Mouse (Mus musculus): ENCODE measurements around the gene Wdr62. TPM values are rescaled to one million over a fixed set of nuclear protein-coding genes. Genes with fewer than 3 reads are reported as not detected.

The Wdr62 gene
- polyA plus RNA-seq, 2 experiments = 7.5 to 14.0 TPM

- H3K4me2 ChIP-seq (ENCODE audit: low read depth) = no peak overlapping the region
- no peaks in the 10 kb centered on the region for H3K9me3 ChIP-seq (ENCODE audit: control insufficient read depth, low read length)
- no peaks in the 10 kb centered on the region for H3K36me3 ChIP-seq (replicated peaks; ENCODE audit: control insufficient read depth, insufficient read depth, low read depth)
- 46% methylated on average over 7 of the region's 7 CpGs for WGBS (ENCODE audit: insufficient replicate concordance)
- DNase-seq (ENCODE audit: low read depth in 3 of 3, low spot score in 3 of 3) (no peak), ATAC-seq (ENCODE audit: insufficient read depth) (no peak)
- H3K9ac ChIP-seq (replicated peaks) = no peak overlapping the region
- H3K4me1 ChIP-seq (replicated peaks; ENCODE audit: control insufficient read depth in 2 of 2, insufficient read depth in 2 of 2, low read length in 1 of 2) = no peaks in the 10 kb centered on the region
- H3K27me3 ChIP-seq (ENCODE audit: control insufficient read depth, insufficient read depth, low read length) = no peaks in the 10 kb centered on the region
- no peak overlapping the region for H3K4me3 ChIP-seq (ENCODE audit: insufficient read depth in 1 of 2, low read depth in 2 of 2, low read length in 2 of 2)
- no peak overlapping the region for H3K27ac ChIP-seq
- TF ChIP-seq CTCF (IDR thresholded peaks at IDR 0.05; ENCODE audit: low read depth) (no peak), EP300 (IDR thresholded peaks at IDR 0.05; ENCODE audit: low read depth) (no peak)
These were observed 9.0 kb upstream of the Wdr62 start for GRCm38 (mm10) chr7:30289071-30289713.

DNA sequence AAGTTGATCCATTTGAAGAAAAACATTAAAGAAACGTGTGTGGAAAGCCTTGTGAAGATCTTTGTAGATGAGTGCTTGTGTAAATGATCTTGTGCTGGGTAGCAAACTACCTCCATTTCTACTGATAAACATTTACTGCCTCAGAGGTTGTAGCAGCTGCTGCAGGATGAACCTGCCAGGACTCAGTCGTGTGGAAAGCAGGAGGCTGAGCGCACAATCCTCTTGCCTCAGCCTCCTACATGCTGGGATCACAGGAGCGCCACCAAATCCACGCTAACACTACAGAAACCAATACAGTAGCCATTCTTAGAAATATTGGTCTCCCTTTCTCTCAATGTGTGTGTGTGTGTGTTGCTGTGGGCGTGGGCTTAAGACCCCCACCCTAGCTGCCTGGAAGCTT is 7.8 kb upstream of the Wdr62 start:
- H3K9me3 ChIP-seq (ENCODE audit: control insufficient read depth, low read length) = no peaks in the 10 kb centered on the region
- no peak overlapping the region for H3K9ac ChIP-seq (replicated peaks)
- H3K36me3 ChIP-seq (replicated peaks; ENCODE audit: control insufficient read depth, insufficient read depth, low read depth) = no peaks in the 10 kb centered on the region
- no peaks in the 10 kb centered on the region for H3K4me1 ChIP-seq (replicated peaks; ENCODE audit: control insufficient read depth in 2 of 2, insufficient read depth in 2 of 2, low read length in 1 of 2)
- H3K27ac ChIP-seq = no peak overlapping the region
- TF ChIP-seq EP300 (IDR thresholded peaks at IDR 0.05; ENCODE audit: low read depth) (no peak), CTCF (IDR thresholded peaks at IDR 0.05; ENCODE audit: low read depth) (no peak)
- H3K4me3 ChIP-seq (ENCODE audit: insufficient read depth in 1 of 2, low read depth in 2 of 2, low read length in 2 of 2) = no peak overlapping the region
- ATAC-seq (ENCODE audit: insufficient read depth) = no peak
- H3K4me2 ChIP-seq (ENCODE audit: low read depth) = no peak overlapping the region
- H3K27me3 ChIP-seq (ENCODE audit: control insufficient read depth, insufficient read depth, low read length) = no peaks in the 10 kb centered on the region
- 48% methylated on average over 6 of the region's 6 CpGs for WGBS (ENCODE audit: insufficient replicate concordance)
- no peak for DNase-seq (ENCODE audit: low read depth in 3 of 3, low spot score in 3 of 3)

GRCm38 (mm10) chr7:30286701-30287410 is 6.6 kb upstream of the Wdr62 start:
- Histone ChIP-seq H3K27me3 (ENCODE audit: control insufficient read depth, insufficient read depth, low read length) (no peaks in the 10 kb centered on the region), H3K27ac (no peak overlapping the region), H3K9me3 (ENCODE audit: control insufficient read depth, low read length) (no peaks in the 10 kb centered on the region), H3K4me3 (ENCODE audit: insufficient read depth in 1 of 2, low read depth in 2 of 2, low read length in 2 of 2) (no peak overlapping the region), H3K36me3 (replicated peaks; ENCODE audit: control insufficient read depth, insufficient read depth, low read depth) (no peaks in the 10 kb centered on the region), H3K4me2 (ENCODE audit: low read depth) (no peak overlapping the region), H3K4me1 (replicated peaks; ENCODE audit: control insufficient read depth in 2 of 2, insufficient read depth in 2 of 2, low read length in 1 of 2) (no peaks in the 10 kb centered on the region), H3K9ac (replicated peaks) (no peak overlapping the region)
- no peak for TF ChIP-seq CTCF (IDR thresholded peaks at IDR 0.05; ENCODE audit: low read depth)
- ATAC-seq (ENCODE audit: insufficient read depth) (no peak), DNase-seq (ENCODE audit: low read depth in 3 of 3, low spot score in 3 of 3) (no peak)
- 49% methylated on average over 8 of the region's 8 CpGs for WGBS (ENCODE audit: insufficient replicate concordance)

GRCm38 (mm10) chr7:30282740-30283139 is 2.5 kb upstream of the Wdr62 start:
- no peak for TF ChIP-seq CTCF (IDR thresholded peaks at IDR 0.05; ENCODE audit: low read depth)
- TF ChIP-seq EP300 (IDR thresholded peaks at IDR 0.05; ENCODE audit: low read depth) = no peak
- H3K27ac ChIP-seq = no peak overlapping the region
- 63% methylated on average over 7 of the region's 7 CpGs for WGBS (ENCODE audit: insufficient replicate concordance)

GRCm38 (mm10) chr7:30281522-30281921 is 1.3 kb upstream of the Wdr62 start:
- WGBS (ENCODE audit: insufficient replicate concordance) = 67% methylated on average over 4 of the region's 4 CpGs
- peak overlapping the region; percentile 85 for H3K4me2 ChIP-seq (ENCODE audit: low read depth)
- H3K4me3 ChIP-seq (ENCODE audit: insufficient read depth in 1 of 2, low read depth in 2 of 2, low read length in 2 of 2) = no peak overlapping the region
- no peaks in the 10 kb centered on the region for H3K36me3 ChIP-seq (replicated peaks; ENCODE audit: control insufficient read depth, insufficient read depth, low read depth)
- H3K4me1 ChIP-seq (replicated peaks; ENCODE audit: control insufficient read depth in 2 of 2, insufficient read depth in 2 of 2, low read length in 1 of 2) = peaks cover 2 to 10% of the 10 kb centered on the region in 2 experiments; a peak in 3 of 4 replicates
- no peak for DNase-seq (ENCODE audit: low read depth in 3 of 3, low spot score in 3 of 3)
- no peaks in the 10 kb centered on the region for H3K27me3 ChIP-seq (ENCODE audit: control insufficient read depth, insufficient read depth, low read length)
- H3K9ac ChIP-seq (replicated peaks) = no peak overlapping the region
- ATAC-seq (ENCODE audit: insufficient read depth) = no peak
- no peak overlapping the region for H3K27ac ChIP-seq
- no peaks in the 10 kb centered on the region for H3K9me3 ChIP-seq (ENCODE audit: control insufficient read depth, low read length)
- TF ChIP-seq CTCF (IDR thresholded peaks at IDR 0.05; ENCODE audit: low read depth) (no peak), EP300 (IDR thresholded peaks at IDR 0.05; ENCODE audit: low read depth) (no peak)

More at GRCm38 (mm10) chr7:30282740-30283139, 2.5 kb upstream of the Wdr62 start:
- Histone ChIP-seq H3K4me1 (replicated peaks; ENCODE audit: control insufficient read depth in 2 of 2, insufficient read depth in 2 of 2, low read length in 1 of 2) (peaks cover 2 to 10% of the 10 kb centered on the region in 2 experiments; a peak in 3 of 4 replicates), H3K36me3 (replicated peaks; ENCODE audit: control insufficient read depth, insufficient read depth, low read depth) (no peaks in the 10 kb centered on the region), H3K9ac (replicated peaks) (no peak overlapping the region), H3K27me3 (ENCODE audit: control insufficient read depth, insufficient read depth, low read length) (no peaks in the 10 kb centered on the region), H3K9me3 (ENCODE audit: control insufficient read depth, low read length) (no peaks in the 10 kb centered on the region), H3K4me3 (ENCODE audit: insufficient read depth in 1 of 2, low read depth in 2 of 2, low read length in 2 of 2) (no peak overlapping the region), H3K4me2 (ENCODE audit: low read depth) (no peak overlapping the region)
- ATAC-seq (ENCODE audit: insufficient read depth) (no peak), DNase-seq (ENCODE audit: low read depth in 3 of 3, low spot score in 3 of 3) (no peak)
